Mouse (Mus musculus) gastrocnemius, adult 2 months (tissue): ENCODE data around the gene Atp5e. TPM values are rescaled to one million over a fixed set of nuclear protein-coding genes. Genes with fewer than 3 reads are reported as not detected.

Experiments used
- DNase-seq: peaks from one replicate; pipeline ENCODE4 v3.0.0; 2022
- H3K27ac ChIP-seq: fragments of 200-600 bp; 2 replicates; pipeline ENCODE4 v1.8.1; 2022; ENCODE audit warnings: mild to moderate bottlenecking
- H3K4me3 ChIP-seq: fragments of 200-600 bp; 2 replicates; pipeline ENCODE4 v1.8.1; 2022; ENCODE audit warnings: mild to moderate bottlenecking, moderate library complexity
- CTCF ChIP-seq: fragments of 200-600 bp; IDR thresholded peaks from 2 replicates; pipeline ENCODE4 v1.8.1; 2022; ENCODE audit warnings: antibody characterized with exemption, mild to moderate bottlenecking, moderate library complexity
- intact Hi-C: fragments of 180-260 bp; cut with DNase I; formaldehyde crosslinking; loops from one replicate; pipeline ENCODE4 v1.15.1; 2025
- total RNA-seq, 2 experiments: library from RNA; stranded (reverse); gene quantifications; 2 replicates each; pipeline ENCODE4 v1.2.3; 2021

The Atp5e gene
- total RNA-seq, 2 experiments from 2014 or later: 1,018 to 1,329 TPM

DNA sequence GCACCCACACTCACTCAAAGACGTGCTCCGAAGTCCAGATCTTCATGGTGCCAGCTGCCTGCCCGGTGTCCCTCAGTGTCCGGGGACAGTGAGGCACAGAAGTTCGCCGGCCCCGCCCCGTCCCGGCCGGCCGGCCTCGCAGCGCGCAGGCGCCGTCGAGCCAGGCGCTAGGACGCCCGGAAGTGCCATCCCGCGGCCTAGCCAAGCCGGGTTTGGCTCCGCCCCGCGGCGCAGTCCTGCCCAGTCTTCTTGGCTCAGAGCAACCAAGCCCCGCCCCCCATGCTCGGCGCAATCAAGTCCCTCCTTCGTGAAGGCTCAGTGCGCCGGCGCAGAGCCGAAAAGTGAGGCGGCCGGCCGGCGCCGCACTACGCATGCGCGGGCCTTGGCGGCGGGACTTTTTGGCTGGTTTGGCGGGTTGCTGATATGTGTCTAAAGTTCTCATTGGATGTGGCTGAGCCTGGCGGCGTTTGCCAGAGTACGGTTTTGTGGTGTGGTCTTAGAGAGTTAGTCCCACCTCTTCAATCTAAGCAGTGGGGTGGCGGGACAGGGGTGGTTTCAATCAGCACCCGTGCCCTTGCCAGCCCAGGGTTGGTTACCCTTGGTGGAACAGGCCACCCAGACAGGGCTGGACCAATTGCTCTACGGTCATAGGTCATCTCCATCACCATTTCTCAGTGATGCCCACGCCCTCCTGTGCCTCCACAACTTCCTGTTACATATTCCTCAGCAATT is 9.1 kb upstream of the Atp5e start, which contains the start of gene Prelid3b:
TSS of gene Prelid3b (minus strand) at position 264 of the 732 bp plus-strand sequence.
- TF ChIP-seq CTCF: no peak

DNA sequence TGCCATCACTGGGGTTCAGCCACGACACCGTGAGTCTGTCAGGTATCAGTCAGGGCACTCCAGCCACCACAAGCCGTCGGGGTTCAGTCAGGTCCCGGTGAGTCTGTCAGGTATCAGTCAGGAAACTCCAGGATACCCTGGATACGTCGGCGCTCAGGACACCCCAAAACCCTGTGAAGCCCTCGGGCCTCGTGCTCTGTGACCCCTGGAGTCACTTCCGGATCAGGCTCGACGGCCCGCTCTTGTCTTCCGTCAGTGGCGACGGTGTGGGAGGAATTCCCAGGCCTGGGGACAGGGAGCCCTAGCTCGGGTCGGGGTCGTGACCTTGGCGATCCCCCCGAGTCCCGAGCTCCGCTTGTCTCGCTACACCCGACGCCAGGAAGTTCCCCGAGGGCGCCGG is 8.5 kb upstream of the Atp5e start:
- TF ChIP-seq CTCF: no peak
- Histone ChIP-seq H3K4me3 (peak overlapping the region; percentile 98), H3K27ac (peak overlapping the region; percentile 94)
- no peak for DNase-seq
- intact Hi-C loops: no loop called here

More for the DNA sequence above, 9.1 kb upstream of the Atp5e start, which contains the start of gene Prelid3b:
- intact Hi-C loops: no loop called here
- H3K27ac ChIP-seq: peak within 1 kb of the TSS; percentile 94
- peak within 1 kb of the TSS; percentile 98 for H3K4me3 ChIP-seq
- peak; percentile 100 for DNase-seq

DNA sequence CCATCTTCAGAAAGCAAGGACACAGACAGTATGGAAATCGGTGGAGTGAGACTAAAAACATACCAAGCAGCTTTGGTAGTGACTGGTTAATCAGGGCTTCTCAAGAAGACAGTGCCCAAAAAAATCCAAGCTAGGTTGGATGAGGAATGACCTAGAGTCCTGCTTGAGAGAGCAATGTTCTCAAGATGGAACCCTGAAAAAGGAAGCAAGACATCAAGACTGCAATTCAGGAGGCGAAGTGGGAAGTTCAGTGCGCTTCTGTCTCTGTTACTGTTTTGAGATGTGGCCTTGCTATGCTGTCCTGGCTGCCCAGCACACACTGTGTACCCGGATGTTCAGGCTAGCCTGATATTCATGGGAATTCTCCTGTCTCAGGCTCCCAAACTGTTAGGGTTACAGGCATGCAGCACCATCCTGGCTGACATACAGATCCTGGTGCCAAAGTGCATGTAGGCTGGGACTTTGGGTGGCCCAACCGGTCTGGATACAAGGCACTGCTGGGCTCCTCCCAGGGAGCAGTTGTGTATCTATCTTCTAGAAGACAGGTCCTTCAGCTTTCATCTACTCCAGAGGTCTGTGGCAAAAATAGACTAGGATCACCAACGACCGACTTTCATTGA is 7.0 kb upstream of the Atp5e start:
- TF ChIP-seq CTCF: no peak
- no peak for DNase-seq
- intact Hi-C loops: no loop called here
- Histone ChIP-seq H3K4me3 (no peak overlapping the region), H3K27ac (no peak overlapping the region)

DNA sequence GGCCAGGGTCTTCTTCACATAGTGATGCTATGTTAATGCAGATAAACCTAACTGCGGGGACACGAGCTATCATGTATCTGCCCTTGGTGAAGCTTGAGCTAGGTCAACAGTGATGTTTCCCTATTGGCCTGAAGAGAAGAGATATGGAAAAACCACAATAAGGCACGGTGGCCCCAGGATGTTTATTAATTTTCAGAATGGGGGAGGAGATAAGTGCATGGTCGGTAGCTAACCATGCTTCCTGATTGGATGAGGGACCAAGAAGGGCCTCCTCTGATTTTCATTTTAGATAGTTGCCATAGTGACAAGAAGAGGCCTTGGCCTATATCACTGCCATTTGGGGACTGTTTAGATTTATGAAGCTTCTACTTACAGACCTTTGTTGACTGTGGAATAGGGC is 6.4 kb upstream of the Atp5e start:
- intact Hi-C loops: no loop called here
- DNase-seq: no peak
- TF ChIP-seq CTCF: no peak
- Histone ChIP-seq H3K4me3 (no peak overlapping the region), H3K27ac (no peak overlapping the region)

DNA sequence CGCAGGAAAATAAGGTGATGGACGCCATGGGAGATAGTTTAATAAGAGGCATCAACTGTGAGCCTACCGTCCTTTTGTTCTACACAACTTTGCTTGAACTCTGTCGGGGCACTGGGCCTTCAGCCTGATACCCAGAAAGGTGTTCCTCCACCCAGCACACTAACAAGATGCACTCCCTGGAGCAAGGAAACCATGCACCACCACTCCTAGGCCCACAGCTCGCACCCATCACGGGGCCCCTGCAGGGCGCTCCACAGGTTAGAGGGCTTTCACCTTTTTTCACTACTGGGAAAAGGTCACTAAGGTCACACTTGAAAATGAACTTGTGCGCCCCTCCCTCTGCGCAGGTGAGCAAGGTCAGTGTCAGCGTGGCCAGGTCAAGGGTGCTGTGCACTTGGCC is 535 bp downstream of the Atp5e start:
- peak overlapping the region; percentile 88 for H3K4me3 ChIP-seq
- H3K27ac ChIP-seq: peak overlapping the region; percentile 98

DNA sequence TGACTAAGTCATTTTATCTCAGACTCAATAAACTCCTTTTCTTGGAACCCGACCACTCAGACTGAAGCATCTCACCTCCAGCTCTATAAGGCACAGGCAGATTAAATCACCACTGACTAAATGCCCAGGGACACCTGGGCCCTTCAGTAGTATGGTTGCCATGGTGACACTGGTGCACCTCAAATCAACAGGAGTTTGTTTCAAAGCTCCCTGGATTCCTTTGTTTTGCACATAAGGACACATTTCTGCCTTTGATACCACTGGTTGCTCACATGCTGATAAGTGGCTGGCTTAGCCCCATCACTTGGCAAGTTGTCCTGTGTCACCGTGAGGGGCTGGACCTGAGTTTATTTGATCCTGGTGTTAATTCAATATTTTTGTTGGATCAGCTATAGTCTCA is 4.5 kb downstream of the Atp5e start:
- intact Hi-C loops: no loop called here
- no peak for TF ChIP-seq CTCF

More for the DNA sequence above, 535 bp downstream of the Atp5e start:
- intact Hi-C loops: loop anchor here (10.0 kb wide), 1 partner anchor 391 kb away; no protein-coding TSS in a partner anchor
- no peak for TF ChIP-seq CTCF
- DNase-seq: no peak

DNA sequence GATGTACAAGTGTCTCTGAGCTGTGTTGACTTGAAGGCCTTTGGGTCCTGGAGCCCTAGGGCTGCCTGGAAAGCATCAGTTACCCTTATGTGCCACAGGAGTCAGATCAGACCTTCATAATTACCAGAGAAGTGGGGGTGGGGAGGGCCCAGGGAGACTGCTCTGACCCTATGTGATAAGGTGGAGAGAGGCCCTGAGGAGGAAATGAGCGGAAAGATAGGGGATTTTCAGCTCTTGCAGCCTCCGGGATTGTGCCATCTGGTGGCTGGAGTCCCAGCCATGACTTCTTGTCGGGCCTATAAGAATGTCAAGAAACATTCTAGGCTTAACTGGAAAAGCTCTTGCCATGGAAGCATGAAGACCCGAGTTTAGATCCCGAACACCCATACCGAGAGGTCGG is 10.2 kb downstream of the Atp5e start:
- intact Hi-C loops: no loop called here
- DNase-seq: no peak
- Histone ChIP-seq H3K4me3 (no peak overlapping the region), H3K27ac (no peak overlapping the region)
- peak; percentile 37 for TF ChIP-seq CTCF

More for the DNA sequence above, 4.5 kb downstream of the Atp5e start:
- Histone ChIP-seq H3K4me3 (no peak overlapping the region), H3K27ac (no peak overlapping the region)
- no peak for DNase-seq

DNA sequence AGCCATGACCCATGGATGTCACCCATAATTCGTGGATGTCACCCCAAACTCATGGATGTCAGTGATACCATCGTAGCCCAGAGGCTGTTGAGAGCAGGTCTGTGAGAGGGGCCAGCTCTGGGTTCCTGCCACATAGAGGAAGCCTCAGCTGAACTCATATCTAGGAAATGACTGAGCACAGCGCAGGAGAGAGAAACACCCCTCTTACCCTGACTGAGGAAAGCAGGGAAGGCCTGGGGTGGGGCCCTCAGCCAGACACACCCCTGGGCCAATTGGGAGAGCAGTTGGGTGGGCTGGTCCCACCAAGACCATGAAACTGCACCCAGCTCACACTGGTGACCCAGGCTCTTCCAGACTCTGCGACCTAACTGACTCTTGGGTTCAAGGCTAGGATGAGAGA is 13.6 kb downstream of the Atp5e start, which contains the start of gene Tubb1:
TSS of gene Tubb1 (plus strand) at position 343 of the 400 bp plus-strand sequence.
- DNase-seq: no peak
- TF ChIP-seq CTCF: no peak
- H3K4me3 ChIP-seq: no peak within 1 kb of the TSS
- intact Hi-C loops: no loop called here
- no peak within 1 kb of the TSS for H3K27ac ChIP-seq

DNA sequence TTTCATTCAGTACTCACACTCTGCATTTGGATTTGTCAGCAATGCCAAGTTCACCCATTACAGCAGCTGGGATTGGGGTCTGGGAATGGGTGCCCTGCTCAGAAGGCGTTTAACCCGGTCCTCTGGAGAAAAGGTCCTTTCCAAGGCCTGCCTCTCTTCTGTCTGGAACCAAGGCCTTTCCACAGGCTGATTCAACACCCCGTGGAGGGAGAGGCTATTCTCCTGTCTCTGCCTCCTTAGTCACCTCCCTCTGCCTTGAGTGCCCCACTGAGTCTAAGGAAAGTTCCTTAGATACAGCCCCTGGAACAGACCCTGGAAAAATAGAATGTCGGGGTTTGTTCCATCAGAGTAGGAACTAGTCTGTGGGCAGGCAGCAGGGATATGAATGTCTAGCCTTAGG is 15.5 kb downstream of the Atp5e start:
- no peak for TF ChIP-seq CTCF
- intact Hi-C loops: no loop called here
- Histone ChIP-seq H3K4me3 (no peak overlapping the region), H3K27ac (no peak overlapping the region)
- DNase-seq: no peak

DNA sequence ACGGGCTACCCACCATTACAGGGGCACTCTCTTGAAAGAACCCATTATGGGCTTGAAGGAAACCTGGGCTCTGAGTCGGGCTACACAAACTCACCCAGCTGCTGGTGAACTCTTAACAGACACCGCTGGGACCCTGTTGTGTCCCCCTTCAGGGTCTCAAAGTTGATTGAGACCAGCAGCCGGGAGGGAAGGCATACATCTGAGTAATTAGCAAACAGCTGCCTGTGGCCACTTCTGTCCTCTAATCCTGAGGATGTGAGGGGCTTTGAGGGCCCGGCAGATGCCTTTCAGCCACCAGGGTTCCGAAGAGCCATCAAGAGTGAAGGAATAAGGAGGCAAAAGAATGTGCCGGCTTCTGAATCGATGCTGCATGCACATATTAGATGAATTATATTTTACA is 17.0 kb downstream of the Atp5e start:
- no peak for TF ChIP-seq CTCF
- intact Hi-C loops: no loop called here
- Histone ChIP-seq H3K4me3 (no peak overlapping the region), H3K27ac (no peak overlapping the region)
- DNase-seq: no peak

DNA sequence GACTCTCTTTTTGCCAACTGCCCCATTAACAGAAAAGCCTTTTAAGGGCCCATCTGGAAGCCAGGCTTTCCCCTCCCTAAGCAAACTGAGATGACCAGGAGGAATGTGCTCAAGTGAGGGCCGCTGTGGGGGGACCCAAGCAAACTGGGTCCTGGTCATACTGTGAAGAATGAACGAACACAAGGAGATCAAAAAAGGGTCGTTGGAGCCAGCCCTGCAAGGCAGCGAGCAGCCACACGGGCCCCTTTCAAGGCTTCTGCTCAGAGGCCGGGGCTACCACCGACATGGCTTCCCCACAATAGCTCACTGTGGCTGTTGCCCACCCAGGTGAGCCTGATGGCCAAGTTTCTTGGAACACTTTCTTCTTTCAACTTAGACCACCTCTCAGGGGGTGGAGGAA is 17.4 kb downstream of the Atp5e start:
- TF ChIP-seq CTCF: no peak
- intact Hi-C loops: no loop called here
- Histone ChIP-seq H3K27ac (no peak overlapping the region), H3K4me3 (no peak overlapping the region)
- no peak for DNase-seq

DNA sequence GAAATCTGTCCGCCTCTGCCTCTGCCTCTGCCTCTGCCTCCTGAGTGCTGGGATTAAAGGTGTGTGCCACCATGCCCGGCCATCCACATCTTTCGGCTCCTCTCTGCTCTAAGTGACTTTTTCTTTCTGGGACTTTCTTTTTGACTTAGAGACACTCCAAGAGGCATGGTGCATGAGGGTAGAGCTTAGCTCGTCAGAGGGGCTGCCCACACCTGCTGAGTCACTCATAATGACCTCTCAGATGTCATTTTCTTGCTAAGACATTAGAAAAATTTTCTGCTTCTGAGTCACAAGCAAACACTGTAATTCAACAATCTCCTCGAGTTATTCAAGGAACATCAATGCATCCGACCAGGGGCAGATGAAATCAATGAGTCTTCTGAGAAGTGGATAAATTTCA is 18.9 kb downstream of the Atp5e start:
- Histone ChIP-seq H3K27ac (no peak overlapping the region), H3K4me3 (no peak overlapping the region)
- no peak for TF ChIP-seq CTCF
- intact Hi-C loops: no loop called here
- no peak for DNase-seq

DNA sequence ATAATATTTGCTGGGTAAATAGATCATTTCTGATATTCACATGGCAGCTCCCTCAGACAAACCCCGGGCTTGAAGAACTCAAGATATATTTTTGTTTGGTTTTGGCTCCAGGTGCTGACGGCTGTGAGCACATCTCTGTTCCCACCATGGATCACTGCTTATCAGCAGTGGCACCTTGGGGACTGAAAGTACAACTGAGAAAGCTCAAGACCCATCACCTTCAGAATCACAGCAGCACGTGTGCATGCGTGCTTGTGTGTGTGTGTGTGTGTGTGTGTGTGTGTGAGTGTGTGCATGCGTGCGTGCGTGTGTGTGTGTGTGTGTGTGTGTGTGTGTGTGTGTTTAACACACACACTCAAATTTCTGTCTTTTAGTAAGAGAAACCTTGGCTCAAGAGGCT is 19.5 kb downstream of the Atp5e start:
- no peak overlapping the region for H3K27ac ChIP-seq
- no peak for DNase-seq
- intact Hi-C loops: no loop called here
- TF ChIP-seq CTCF: no peak
- no peak overlapping the region for H3K4me3 ChIP-seq

DNA sequence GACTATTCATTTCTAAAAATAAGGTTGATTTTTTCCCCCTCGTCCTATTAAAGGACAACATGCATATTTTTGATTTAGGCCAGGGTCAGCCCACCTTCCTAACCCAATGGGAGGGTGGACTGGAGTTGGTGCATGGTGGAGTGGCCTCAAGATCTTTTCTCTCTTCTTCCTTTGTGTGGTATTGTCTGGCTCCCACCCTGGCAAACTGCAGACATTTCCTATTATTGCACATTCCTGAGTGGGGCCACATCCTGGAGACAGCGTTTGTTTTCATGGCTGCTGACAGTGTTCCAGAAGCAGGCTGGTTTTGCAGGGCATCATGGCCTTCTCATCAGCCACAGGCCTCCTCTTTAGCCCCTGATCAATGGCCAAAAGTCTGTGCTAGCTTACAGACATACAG is 20.9 kb downstream of the Atp5e start:
- H3K4me3 ChIP-seq: no peak overlapping the region
- peak; percentile 17 for DNase-seq
- peak overlapping the region; percentile 75 for H3K27ac ChIP-seq
- TF ChIP-seq CTCF: no peak
- intact Hi-C loops: no loop called here
